Mouse (Mus musculus) megakaryocyte, embryonic 14.5 days (primary cell): ENCODE measurements around the gene Pold4. TPM values are rescaled to one million over a fixed set of nuclear protein-coding genes. Genes with fewer than 3 reads are reported as not detected.

Source experiments
- H3K27me3 ChIP-seq: replicated peaks from 2 replicates; pipeline ENCODE3; 2012; ENCODE audit warnings: inconsistent platforms
- H3K36me3 ChIP-seq: replicated peaks from 2 replicates; pipeline ENCODE3; 2012; ENCODE audit warnings: low read length, inconsistent platforms, mixed read lengths
- H3K4me1 ChIP-seq: 2 replicates; pipeline ENCODE4 v1.6.1; 2012; ENCODE audit warnings: inconsistent platforms
- H3K4me3 ChIP-seq: replicated peaks from 2 replicates; pipeline ENCODE3; 2012; ENCODE audit warnings: moderate library complexity, mild to moderate bottlenecking, inconsistent platforms
- H3K9me3 ChIP-seq: 2 replicates; pipeline ENCODE4 v1.6.1; 2012; ENCODE audit warnings: inconsistent platforms
- FLI1 ChIP-seq: IDR thresholded peaks from 2 replicates; pipeline ENCODE4 v1.6.1; 2012; ENCODE audit warnings: low read length, inconsistent platforms, mixed read lengths
- GATA1 ChIP-seq: IDR thresholded peaks from 3 replicates; pipeline ENCODE4 v1.6.1; 2012; ENCODE audit warnings: mixed read lengths, low read length, inconsistent platforms, borderline replicate concordance
- polyA plus RNA-seq: library from polyadenylated mRNA; stranded (reverse); fragments of >175 nt; gene quantifications from 2 replicates; pipeline ENCODE4 v1.2.3, GENCODE M21; 2012; ENCODE audit warnings: low replicate concordance; ENCODE audit not compliant: insufficient read depth

The Pold4 gene
- polyA plus RNA-seq, 1 experiment, result 67.5 TPM

- Histone ChIP-seq H3K36me3 (no peaks in the 10 kb centered on the region), H3K9me3 (no peaks in the 10 kb centered on the region), H3K27me3 (peaks cover 98% of the 10 kb centered on the region), H3K4me3 (peak overlapping the region; percentile 43), H3K4me1 (peaks cover 73% of the 10 kb centered on the region)
- no peak for TF ChIP-seq GATA1
- no peak for TF ChIP-seq FLI1
Observed at GRCm38 (mm10) chr19:4216041-4216685, 15.5 kb upstream of the Pold4 start.

- Histone ChIP-seq H3K36me3 (no peaks in the 10 kb centered on the region), H3K4me3 (no peak overlapping the region), H3K4me1 (peaks cover 79% of the 10 kb centered on the region), H3K27me3 (peaks cover 98% of the 10 kb centered on the region), H3K9me3 (no peaks in the 10 kb centered on the region)
- TF ChIP-seq FLI1, result no peak
- TF ChIP-seq GATA1, result no peak
Observed at GRCm38 (mm10) chr19:4217140-4217539, 14.6 kb upstream of the Pold4 start.

- Histone ChIP-seq H3K4me1 (peaks cover 82% of the 10 kb centered on the region), H3K9me3 (no peaks in the 10 kb centered on the region), H3K27me3 (peaks cover 93% of the 10 kb centered on the region), H3K4me3 (no peak overlapping the region), H3K36me3 (no peaks in the 10 kb centered on the region)
- TF ChIP-seq GATA1 (no peak), FLI1 (no peak)
Observed at GRCm38 (mm10) chr19:4217855-4218254, 13.8 kb upstream of the Pold4 start.

DNA sequence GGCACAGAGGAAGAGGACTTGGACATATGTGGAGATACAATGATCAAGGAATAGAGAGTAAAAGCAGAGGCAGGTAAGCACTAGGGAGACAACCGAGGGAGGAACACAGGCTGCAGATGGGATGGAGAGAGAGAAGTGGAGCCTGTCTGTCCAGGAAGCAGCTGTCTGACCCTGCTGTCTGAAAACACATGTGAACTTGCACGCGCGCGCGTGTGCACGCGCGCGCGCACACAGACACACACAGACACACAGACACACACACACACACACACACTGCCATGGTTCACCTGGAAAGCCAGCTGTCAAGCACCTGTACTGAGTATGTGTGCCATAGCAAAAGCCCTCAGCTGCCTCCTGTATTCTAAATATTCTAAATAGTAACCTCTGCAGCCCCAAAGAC, 13.4 kb upstream of the Pold4 start:
- TF ChIP-seq FLI1 (no peak), GATA1 (no peak)
- peaks cover 89% of the 10 kb centered on the region for H3K27me3 ChIP-seq

DNA sequence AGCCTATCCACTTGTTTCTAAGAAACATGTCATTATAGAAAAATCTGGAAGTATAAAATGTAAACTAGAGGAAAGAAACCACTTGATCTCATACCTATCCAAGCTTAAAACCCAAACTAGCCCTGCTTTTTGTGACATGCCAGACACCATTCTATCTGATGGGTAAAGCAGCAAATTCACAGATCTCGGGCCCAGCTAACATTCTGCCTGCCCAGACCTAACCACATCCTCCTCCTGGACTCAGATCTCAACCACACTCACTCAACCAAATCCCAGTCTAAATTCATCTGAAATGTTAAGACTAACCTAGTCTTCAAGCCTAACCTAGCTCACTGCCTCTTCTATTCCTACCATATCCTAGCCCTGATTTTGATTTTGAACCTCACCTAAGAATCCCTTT, 12.9 kb upstream of the Pold4 start:
- Histone ChIP-seq H3K4me3 (no peak overlapping the region), H3K27me3 (peaks cover 84% of the 10 kb centered on the region), H3K36me3 (no peaks in the 10 kb centered on the region), H3K4me1 (peaks cover 82% of the 10 kb centered on the region), H3K9me3 (no peaks in the 10 kb centered on the region)
- TF ChIP-seq GATA1 (no peak), FLI1 (no peak)

More for the DNA sequence above, 13.4 kb upstream of the Pold4 start:
- Histone ChIP-seq H3K4me1 (peaks cover 82% of the 10 kb centered on the region), H3K36me3 (no peaks in the 10 kb centered on the region), H3K4me3 (no peak overlapping the region), H3K9me3 (no peaks in the 10 kb centered on the region)

GRCm38 (mm10) chr19:4219943-4220342, 11.8 kb upstream of the Pold4 start:
- H3K36me3 ChIP-seq, result no peaks in the 10 kb centered on the region
- TF ChIP-seq GATA1, result no peak
- peaks cover 78% of the 10 kb centered on the region for H3K4me1 ChIP-seq
- no peak overlapping the region for H3K4me3 ChIP-seq
- peaks cover 75% of the 10 kb centered on the region for H3K27me3 ChIP-seq
- H3K9me3 ChIP-seq, result no peaks in the 10 kb centered on the region

- Histone ChIP-seq H3K36me3 (no peaks in the 10 kb centered on the region), H3K4me1 (peaks cover 74% of the 10 kb centered on the region), H3K27me3 (peaks cover 70% of the 10 kb centered on the region), H3K9me3 (no peaks in the 10 kb centered on the region), H3K4me3 (no peak overlapping the region)
- no peak for TF ChIP-seq GATA1
- TF ChIP-seq FLI1, result no peak
Observed at GRCm38 (mm10) chr19:4220416-4220815, 11.3 kb upstream of the Pold4 start.

- Histone ChIP-seq H3K36me3 (no peaks in the 10 kb centered on the region), H3K9me3 (no peaks in the 10 kb centered on the region), H3K4me3 (peak overlapping the region; percentile 69), H3K4me1 (peaks cover 70% of the 10 kb centered on the region), H3K27me3 (peaks cover 68% of the 10 kb centered on the region)
- no peak for TF ChIP-seq FLI1
- TF ChIP-seq GATA1, result no peak
Observed at GRCm38 (mm10) chr19:4220957-4221743, 10.5 kb upstream of the Pold4 start.

DNA sequence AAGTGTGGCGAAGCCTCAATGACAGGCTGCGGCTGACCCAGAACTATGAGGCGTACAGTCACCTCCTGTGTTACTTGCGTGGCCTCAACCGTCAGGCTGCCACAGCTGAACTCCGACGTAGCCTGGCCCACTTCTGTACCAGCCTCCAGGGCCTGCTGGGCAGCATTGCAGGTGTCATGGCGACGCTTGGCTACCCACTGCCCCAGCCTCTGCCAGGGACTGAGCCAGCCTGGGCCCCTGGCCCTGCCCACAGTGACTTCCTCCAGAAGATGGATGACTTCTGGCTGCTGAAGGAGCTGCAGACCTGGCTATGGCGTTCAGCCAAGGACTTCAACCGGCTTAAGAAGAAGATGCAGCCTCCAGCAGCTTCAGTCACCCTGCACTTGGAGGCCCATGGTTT, 9.5 kb upstream of the Pold4 start:
- Histone ChIP-seq H3K4me1 (peaks cover 68% of the 10 kb centered on the region), H3K27me3 (peaks cover 65% of the 10 kb centered on the region), H3K4me3 (peak overlapping the region; percentile 81), H3K9me3 (no peaks in the 10 kb centered on the region), H3K36me3 (no peaks in the 10 kb centered on the region)
- TF ChIP-seq FLI1, result no peak
- no peak for TF ChIP-seq GATA1

GRCm38 (mm10) chr19:4226779-4227178, 4.9 kb upstream of the Pold4 start:
- peaks cover 85% of the 10 kb centered on the region for H3K4me1 ChIP-seq
- H3K27me3 ChIP-seq, result peaks cover 29% of the 10 kb centered on the region
- H3K9me3 ChIP-seq, result no peaks in the 10 kb centered on the region
- H3K4me3 ChIP-seq, result peak overlapping the region; percentile 33
- H3K36me3 ChIP-seq, result no peaks in the 10 kb centered on the region
- TF ChIP-seq GATA1 (no peak), FLI1 (no peak)
